Mouse (Mus musculus) neural tube, embryonic 12.5 days (tissue): ENCODE measurements around the gene Tbxa2r. TPM values are rescaled to one million over a fixed set of nuclear protein-coding genes. Genes with fewer than 3 reads are reported as not detected.
A peak's percentile ranks its signal among the peaks of the same experiment; 100 is the strongest.

Source experiments
- ATAC-seq: fragments of 200-750 bp; cut with Nextera tagmentation; 2 replicates; pipeline ENCODE4 v1.8.0; 2017; ENCODE audit warnings: low read depth, mild to moderate bottlenecking, moderate TSS enrichment, moderate library complexity; ENCODE audit not compliant: low FRiP score
- H3K27ac ChIP-seq: fragments of 300-500 bp; sonication (generic); 2 replicates; pipeline ENCODE4 v1.5.1; 2016
- H3K27me3 ChIP-seq: fragments of 300-500 bp; sonication (generic); replicated peaks from 2 replicates; pipeline ENCODE4 v1.6.1; 2016; ENCODE audit warnings: mild to moderate bottlenecking
- H3K36me3 ChIP-seq: fragments of 300-500 bp; sonication (generic); 2 replicates; pipeline ENCODE4 v1.6.1; 2016; ENCODE audit warnings: mild to moderate bottlenecking
- H3K4me1 ChIP-seq: fragments of 300-500 bp; sonication (generic); 2 replicates; pipeline ENCODE4 v1.6.1; 2016
- H3K4me2 ChIP-seq: fragments of 300-500 bp; sonication (generic); replicated peaks from 2 replicates; pipeline ENCODE4 v1.6.1; 2016; ENCODE audit warnings: mild to moderate bottlenecking
- H3K4me3 ChIP-seq: fragments of 300-500 bp; sonication (generic); 2 replicates; pipeline ENCODE4 v1.5.1; 2016
- H3K9ac ChIP-seq: fragments of 300-500 bp; sonication (generic); 2 replicates; pipeline ENCODE4 v1.6.1; 2016; ENCODE audit warnings: mild to moderate bottlenecking
- H3K9me3 ChIP-seq: fragments of 300-500 bp; sonication (generic); 2 replicates; pipeline ENCODE4 v1.6.1; 2016; ENCODE audit warnings: mild to moderate bottlenecking
- WGBS: fragments of 180-500 bp; shearing (Covaris S2); methylation state at CpG from one replicate; pipeline ENCODE4 v1.1.7; 2016; 5-methylcytosine and 5-hydroxymethylcytosine counted together
- polyA plus RNA-seq: library from polyadenylated mRNA; unstranded; fragments of >200 nt; fragmentation: Nextera tagmentation; extraction: Ambion mirVana; gene quantifications from 2 replicates; pipeline ENCODE4 v1.2.1, GENCODE M21; 2016

The Tbxa2r gene
- polyA plus RNA-seq, result 3.8 and 4.7 TPM in 2 replicates

- Histone ChIP-seq H3K4me1 (0 out of 2 replicates have a peak, but pooled peaks cover 11% of the 10 kb centered on the region), H3K36me3 (peaks cover 45% of the 10 kb centered on the region), H3K27ac (no peak within 1 kb of the TSS), H3K27me3 (peaks cover 24% of the 10 kb centered on the region), H3K4me2 (peak within 1 kb of the TSS; percentile 22; the same call in 1 of the 2 replicates), H3K4me3 (no peak within 1 kb of the TSS), H3K9me3 (no peaks in the 10 kb centered on the region), H3K9ac (no peak within 1 kb of the TSS)
- 8% methylated on average over 10 of the region's 10 CpGs for WGBS
- no peak for ATAC-seq
Observed at GRCm38 (mm10) chr10:81328386-81328785, at the start of gene Tbxa2r. TSS of gene Tbxa2r (plus strand) at chr10:81328731.

GRCm38 (mm10) chr10:81279496-81279895 lies 49.0 kb upstream of the Tbxa2r start:
- 25% methylated on average over 10 of the region's 10 CpGs for WGBS
- H3K4me1 ChIP-seq, result peaks cover 7% of the 10 kb centered on the region
- H3K4me2 ChIP-seq, result no peak overlapping the region
- H3K27ac ChIP-seq, result no peak overlapping the region
- ATAC-seq, result no peak
- H3K27me3 ChIP-seq, result peaks cover 30% of the 10 kb centered on the region
- no peak overlapping the region for H3K9ac ChIP-seq
- H3K9me3 ChIP-seq, result no peaks in the 10 kb centered on the region
- H3K36me3 ChIP-seq, result no peaks in the 10 kb centered on the region
- no peak overlapping the region for H3K4me3 ChIP-seq

GRCm38 (mm10) chr10:81284189-81284588 lies 44.3 kb upstream of the Tbxa2r start:
- H3K4me2 ChIP-seq, result no peak overlapping the region
- H3K9me3 ChIP-seq, result no peaks in the 10 kb centered on the region
- no peak overlapping the region for H3K9ac ChIP-seq
- no peak overlapping the region for H3K27ac ChIP-seq
- peaks cover 10% of the 10 kb centered on the region for H3K4me1 ChIP-seq
- no peak overlapping the region for H3K4me3 ChIP-seq
- no peak for ATAC-seq
- WGBS, result 49% methylated on average over 6 of the region's 6 CpGs
- peaks cover 41% of the 10 kb centered on the region for H3K27me3 ChIP-seq
- no peaks in the 10 kb centered on the region for H3K36me3 ChIP-seq

- Histone ChIP-seq H3K27ac (no peak overlapping the region), H3K27me3 (peaks cover 41% of the 10 kb centered on the region), H3K36me3 (no peaks in the 10 kb centered on the region), H3K4me3 (peak overlapping the region; percentile 42; the same call in 1 of the 2 replicates), H3K4me2 (peak overlapping the region; percentile 69; the same call in 1 of the 2 replicates), H3K4me1 (peaks cover 4% of the 10 kb centered on the region; the same call in 1 of the 2 replicates), H3K9me3 (no peaks in the 10 kb centered on the region), H3K9ac (no peak overlapping the region)
- WGBS, result 11% methylated on average over 17 of the region's 17 CpGs
- no peak for ATAC-seq
Observed at GRCm38 (mm10) chr10:81284719-81285118, 43.8 kb upstream of the Tbxa2r start.

GRCm38 (mm10) chr10:81285694-81286450 lies 42.7 kb upstream of the Tbxa2r start:
- Histone ChIP-seq H3K27me3 (peaks cover 41% of the 10 kb centered on the region), H3K4me3 (peak overlapping the region; percentile 42), H3K9me3 (no peaks in the 10 kb centered on the region), H3K36me3 (no peaks in the 10 kb centered on the region), H3K27ac (no peak overlapping the region), H3K9ac (peak overlapping the region; percentile 54), H3K4me1 (peaks cover 7% of the 10 kb centered on the region), H3K4me2 (peak overlapping the region; percentile 69)
- 2% methylated on average over 54 of the region's 54 CpGs for WGBS
- ATAC-seq, result peak; percentile 61

GRCm38 (mm10) chr10:81286586-81286985 lies 41.9 kb upstream of the Tbxa2r start:
- 48% methylated on average over 6 of the region's 6 CpGs for WGBS
- Histone ChIP-seq H3K27ac (no peak overlapping the region), H3K9me3 (no peaks in the 10 kb centered on the region), H3K36me3 (no peaks in the 10 kb centered on the region), H3K27me3 (peaks cover 47% of the 10 kb centered on the region), H3K4me3 (no peak overlapping the region), H3K4me1 (peaks cover 10% of the 10 kb centered on the region), H3K9ac (no peak overlapping the region), H3K4me2 (no peak overlapping the region)
- ATAC-seq, result no peak

- Histone ChIP-seq H3K4me2 (no peak overlapping the region), H3K27ac (no peak overlapping the region), H3K9ac (no peak overlapping the region), H3K36me3 (no peaks in the 10 kb centered on the region), H3K4me1 (peaks cover 10% of the 10 kb centered on the region), H3K27me3 (peaks cover 47% of the 10 kb centered on the region), H3K9me3 (no peaks in the 10 kb centered on the region), H3K4me3 (no peak overlapping the region)
- 62% methylated on average over 8 of the region's 8 CpGs for WGBS
- ATAC-seq, result no peak
Observed at GRCm38 (mm10) chr10:81287513-81288157, 40.9 kb upstream of the Tbxa2r start.

GRCm38 (mm10) chr10:81288601-81289000 lies 39.9 kb upstream of the Tbxa2r start:
- no peaks in the 10 kb centered on the region for H3K36me3 ChIP-seq
- no peak overlapping the region for H3K27ac ChIP-seq
- no peak overlapping the region for H3K9ac ChIP-seq
- H3K4me3 ChIP-seq, result no peak overlapping the region
- no peaks in the 10 kb centered on the region for H3K9me3 ChIP-seq
- H3K4me2 ChIP-seq, result no peak overlapping the region
- ATAC-seq, result no peak
- H3K27me3 ChIP-seq, result peaks cover 38% of the 10 kb centered on the region
- WGBS, result 46% methylated on average over 6 of the region's 6 CpGs
- H3K4me1 ChIP-seq, result peaks cover 12% of the 10 kb centered on the region

- Histone ChIP-seq H3K36me3 (no peaks in the 10 kb centered on the region), H3K4me3 (no peak overlapping the region), H3K4me2 (no peak overlapping the region), H3K4me1 (peaks cover 19% of the 10 kb centered on the region), H3K9me3 (no peaks in the 10 kb centered on the region), H3K27me3 (peaks cover 31% of the 10 kb centered on the region), H3K27ac (no peak overlapping the region), H3K9ac (no peak overlapping the region)
- WGBS, result 4% methylated on average over 7 of the region's 7 CpGs
- no peak for ATAC-seq
Observed at GRCm38 (mm10) chr10:81289278-81289677, 39.3 kb upstream of the Tbxa2r start.

- Histone ChIP-seq H3K9ac (no peak overlapping the region), H3K27ac (no peak overlapping the region), H3K9me3 (no peaks in the 10 kb centered on the region), H3K4me1 (peaks cover 24% of the 10 kb centered on the region), H3K36me3 (no peaks in the 10 kb centered on the region), H3K27me3 (peaks cover 26% of the 10 kb centered on the region), H3K4me3 (no peak overlapping the region), H3K4me2 (no peak overlapping the region)
- no peak for ATAC-seq
- 64% methylated on average over 14 of the region's 14 CpGs for WGBS
Observed at GRCm38 (mm10) chr10:81289811-81290210, 38.7 kb upstream of the Tbxa2r start.

GRCm38 (mm10) chr10:81290698-81291460 lies 37.7 kb upstream of the Tbxa2r start:
- no peaks in the 10 kb centered on the region for H3K9me3 ChIP-seq
- no peaks in the 10 kb centered on the region for H3K36me3 ChIP-seq
- H3K27me3 ChIP-seq, result peaks cover 18% of the 10 kb centered on the region
- 19% methylated on average over 24 of the region's 24 CpGs for WGBS
- peaks cover 26% of the 10 kb centered on the region for H3K4me1 ChIP-seq
- no peak overlapping the region for H3K9ac ChIP-seq
- no peak overlapping the region for H3K4me3 ChIP-seq
- no peak for ATAC-seq
- no peak overlapping the region for H3K27ac ChIP-seq
- peak overlapping the region; percentile 5; the same call in 1 of the 2 replicates for H3K4me2 ChIP-seq
